ENCODE assay signal across 13 mouse cellular contexts in genomic region chr2:131371811-131372210, GRCm38 (mm10).
"Had no signal": no experiment of that assay in that cellular context is flagged by ENCODE, and none has a peak within 500 bp of the region (broad histone marks: within the 10 kb centered on the region; RNA-seq: fewer than 3 reads in every experiment).

No protein-coding gene starts in this region.

- H3K4me3 ChIP-seq: limb, embryonic 13.5 days; liver, embryonic 12.5 days; midbrain, embryonic 10.5 days; myocyte; neural tube, embryonic 15.5 days had no signal

- H3K36me3 ChIP-seq: limb, embryonic 13.5 days; liver, embryonic 12.5 days; midbrain, embryonic 10.5 days; neural tube, embryonic 15.5 days had no signal

- H3K4me1 ChIP-seq: limb, embryonic 13.5 days; liver, embryonic 12.5 days; midbrain, embryonic 10.5 days; neural tube, embryonic 15.5 days had no signal

- H3K9ac ChIP-seq: limb, embryonic 13.5 days; liver, embryonic 12.5 days; lung, embryonic 14.5 days; neural tube, embryonic 15.5 days had no signal

- DNase-seq: kidney, postnatal 36 days; left cerebral cortex, postnatal 4 days; lung, embryonic 14.5 days; lung, postnatal 10 days; lung, postnatal 4 days; midbrain, embryonic 14.5 days; thymus, postnatal 36 days had no signal

- H3K27me3 ChIP-seq: limb, embryonic 13.5 days; neural tube, embryonic 15.5 days had no signal

- H3K27ac ChIP-seq: kidney, postnatal 0 days; limb, embryonic 13.5 days; liver, embryonic 12.5 days; midbrain, embryonic 10.5 days; neural tube, embryonic 15.5 days had no signal
